Mouse (Mus musculus) T-helper 1 cell (primary cell): ENCODE measurements around the gene Map2k5.

Experiments used
- in situ Hi-C: fragments of 300-600 bp; cut with MboI, MseI; formaldehyde crosslinking; loops from one replicate; pipeline ENCODE4 v1.15.1; 2025; ENCODE audit warnings: high pct_unique_total_duplicates

The Map2k5 gene

GRCm38 (mm10) chr9:63192809-63193208, 184.9 kb downstream of the Map2k5 start:
- in situ Hi-C loops = no loop called here

- in situ Hi-C loops = loop anchor here (10.0 kb wide), 1 partner anchor 1247 kb away; no protein-coding TSS in a partner anchor
These were observed 190.4 kb downstream of the Map2k5 start for GRCm38 (mm10) chr9:63187310-63187709.

GRCm38 (mm10) chr9:63185249-63185648, 192.5 kb downstream of the Map2k5 start:
- in situ Hi-C loops = loop anchor here (10.0 kb wide), 1 partner anchor 1250 kb away; no protein-coding TSS in a partner anchor

GRCm38 (mm10) chr9:63183864-63184263, 193.8 kb downstream of the Map2k5 start:
- in situ Hi-C loops = loop anchor here (10.0 kb wide), 1 partner anchor 1251 kb away; no protein-coding TSS in a partner anchor

GRCm38 (mm10) chr9:63182306-63182960, 195.3 kb downstream of the Map2k5 start:
- in situ Hi-C loops = loop anchor here (10.0 kb wide), 1 partner anchor 1252 kb away; no protein-coding TSS in a partner anchor

- in situ Hi-C loops = loop anchor here (10.0 kb wide), 1 partner anchor 1253 kb away; no protein-coding TSS in a partner anchor
These were observed 196.1 kb downstream of the Map2k5 start for GRCm38 (mm10) chr9:63181337-63182178.

- in situ Hi-C loops = no loop called here
These were observed 199.4 kb downstream of the Map2k5 start for GRCm38 (mm10) chr9:63178296-63178695.

- in situ Hi-C loops = loop anchor here (25.0 kb wide), 1 partner anchor 288 kb away; no protein-coding TSS in a partner anchor
These were observed 203.5 kb downstream of the Map2k5 start for GRCm38 (mm10) chr9:63174001-63174721.

- in situ Hi-C loops = loop anchor here (25.0 kb wide), 1 partner anchor 290 kb away; no protein-coding TSS in a partner anchor
These were observed 205.8 kb downstream of the Map2k5 start for GRCm38 (mm10) chr9:63171951-63172350.

GRCm38 (mm10) chr9:63169127-63169526, 208.6 kb downstream of the Map2k5 start:
- in situ Hi-C loops = loop anchor here (25.0 kb wide), 1 partner anchor 293 kb away; no protein-coding TSS in a partner anchor

- in situ Hi-C loops = loop anchor here (25.0 kb wide), 1 partner anchor 297 kb away; no protein-coding TSS in a partner anchor
These were observed 212.6 kb downstream of the Map2k5 start for GRCm38 (mm10) chr9:63165070-63165469.

- in situ Hi-C loops = loop anchor here (25.0 kb wide), 1 partner anchor 299 kb away; no protein-coding TSS in a partner anchor
These were observed 213.9 kb downstream of the Map2k5 start for GRCm38 (mm10) chr9:63163756-63164155.

- in situ Hi-C loops = loop anchor here (25.0 kb wide), 1 partner anchor 310 kb away; no protein-coding TSS in a partner anchor
These were observed 225.8 kb downstream of the Map2k5 start for GRCm38 (mm10) chr9:63151949-63152348.

- in situ Hi-C loops = loop anchor here (25.0 kb wide), 1 partner anchor 311 kb away; no protein-coding TSS in a partner anchor
These were observed 226.4 kb downstream of the Map2k5 start for GRCm38 (mm10) chr9:63151072-63151870.

GRCm38 (mm10) chr9:63150086-63150800, 227.5 kb downstream of the Map2k5 start:
- in situ Hi-C loops = loop anchor here (25.0 kb wide), 1 partner anchor 312 kb away; no protein-coding TSS in a partner anchor

GRCm38 (mm10) chr9:63149372-63149766, 228.3 kb downstream of the Map2k5 start:
- in situ Hi-C loops = no loop called here

GRCm38 (mm10) chr9:63148410-63149371, 229.0 kb downstream of the Map2k5 start, which contains the start of gene Skor1:
Gene Skor1 (minus strand): TSS chr9:63148961.
- in situ Hi-C loops = no loop called here

- in situ Hi-C loops = no loop called here
These were observed 229.8 kb downstream of the Map2k5 start for GRCm38 (mm10) chr9:63147786-63148409.
